Mouse (Mus musculus): ENCODE measurements around the gene Ctdspl.

Ctdspl gene

GRCm38 (mm10) chr9:119060701-119061100 is 134.4 kb downstream of the Ctdspl start:
- DNase-seq (ENCODE audit: low spot score) = no peak

- no peak for DNase-seq (ENCODE audit: low spot score)
Observed at GRCm38 (mm10) chr9:119063036-119063644, 136.9 kb downstream of the Ctdspl start.

GRCm38 (mm10) chr9:119064296-119064695 is 138.0 kb downstream of the Ctdspl start:
- DNase-seq (ENCODE audit: low spot score) = no peak

DNA sequence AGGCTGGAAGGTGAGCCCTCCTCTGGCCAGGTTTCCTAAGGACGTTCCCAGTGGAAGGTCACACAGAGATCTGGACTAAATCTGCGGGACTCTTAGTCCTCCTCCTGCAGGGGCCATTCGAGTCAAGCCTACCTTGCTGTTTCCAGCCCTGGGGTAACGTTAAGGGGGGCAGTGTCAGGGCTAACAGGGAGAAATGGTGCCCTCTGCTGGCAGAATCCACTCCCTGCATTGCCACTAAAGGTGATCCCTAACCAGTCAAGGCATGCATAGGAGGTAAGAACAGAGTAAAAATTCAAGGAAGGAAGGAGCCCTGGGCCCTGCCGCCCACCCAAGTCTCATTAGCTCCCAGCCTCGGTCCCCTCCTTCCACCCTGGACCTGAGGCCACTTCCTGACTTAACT is 141.3 kb downstream of the Ctdspl start:
- peak; percentile 52 for DNase-seq (ENCODE audit: low spot score)

- DNase-seq (ENCODE audit: low spot score) = no peak
Observed at GRCm38 (mm10) chr9:119068266-119068665, 142.0 kb downstream of the Ctdspl start.

- no peak for DNase-seq (ENCODE audit: low spot score)
Observed at GRCm38 (mm10) chr9:119070173-119070825, 144.0 kb downstream of the Ctdspl start.

GRCm38 (mm10) chr9:119071786-119072185 is 145.5 kb downstream of the Ctdspl start:
- no peak for DNase-seq (ENCODE audit: low spot score)

GRCm38 (mm10) chr9:119073184-119073895 is 147.1 kb downstream of the Ctdspl start:
- no peak for DNase-seq (ENCODE audit: low spot score)

- no peak for DNase-seq (ENCODE audit: low spot score)
Observed at GRCm38 (mm10) chr9:119075685-119076084, 149.4 kb downstream of the Ctdspl start.

DNA sequence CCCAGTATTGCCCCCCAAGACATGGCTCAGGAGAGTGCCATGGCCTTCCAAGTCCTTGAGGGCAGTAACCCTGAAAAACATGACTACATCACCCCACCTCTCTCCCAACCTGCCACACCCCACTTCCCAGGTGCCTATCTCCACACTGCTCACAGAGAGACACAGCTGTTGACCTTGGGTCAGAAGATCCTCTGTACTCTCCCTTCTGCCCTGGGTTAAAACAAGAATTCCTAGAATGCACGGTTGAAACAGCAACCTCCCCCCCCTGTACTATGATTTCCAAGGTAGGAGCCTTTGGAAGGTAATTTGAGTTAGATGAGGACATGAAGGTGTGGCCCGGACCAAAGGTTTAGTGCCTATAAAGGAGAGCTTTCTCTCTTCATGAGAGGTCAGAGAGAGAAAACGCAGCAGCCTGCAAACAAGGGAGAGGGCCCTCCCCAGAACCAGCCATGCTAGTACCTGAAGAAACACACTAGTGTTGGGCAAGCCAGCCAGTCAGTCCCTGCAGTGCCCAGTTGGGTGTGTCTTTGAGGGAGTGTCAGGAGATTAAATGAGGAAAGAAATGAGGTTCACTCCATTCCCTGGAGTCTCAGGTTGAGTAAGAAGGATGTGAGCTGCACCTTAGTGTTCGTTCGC is 153.9 kb downstream of the Ctdspl start:
- DNase-seq (ENCODE audit: low spot score) = peak; percentile 67

- DNase-seq (ENCODE audit: low spot score) = no peak
Observed at GRCm38 (mm10) chr9:119082039-119082438, 155.8 kb downstream of the Ctdspl start.

DNA sequence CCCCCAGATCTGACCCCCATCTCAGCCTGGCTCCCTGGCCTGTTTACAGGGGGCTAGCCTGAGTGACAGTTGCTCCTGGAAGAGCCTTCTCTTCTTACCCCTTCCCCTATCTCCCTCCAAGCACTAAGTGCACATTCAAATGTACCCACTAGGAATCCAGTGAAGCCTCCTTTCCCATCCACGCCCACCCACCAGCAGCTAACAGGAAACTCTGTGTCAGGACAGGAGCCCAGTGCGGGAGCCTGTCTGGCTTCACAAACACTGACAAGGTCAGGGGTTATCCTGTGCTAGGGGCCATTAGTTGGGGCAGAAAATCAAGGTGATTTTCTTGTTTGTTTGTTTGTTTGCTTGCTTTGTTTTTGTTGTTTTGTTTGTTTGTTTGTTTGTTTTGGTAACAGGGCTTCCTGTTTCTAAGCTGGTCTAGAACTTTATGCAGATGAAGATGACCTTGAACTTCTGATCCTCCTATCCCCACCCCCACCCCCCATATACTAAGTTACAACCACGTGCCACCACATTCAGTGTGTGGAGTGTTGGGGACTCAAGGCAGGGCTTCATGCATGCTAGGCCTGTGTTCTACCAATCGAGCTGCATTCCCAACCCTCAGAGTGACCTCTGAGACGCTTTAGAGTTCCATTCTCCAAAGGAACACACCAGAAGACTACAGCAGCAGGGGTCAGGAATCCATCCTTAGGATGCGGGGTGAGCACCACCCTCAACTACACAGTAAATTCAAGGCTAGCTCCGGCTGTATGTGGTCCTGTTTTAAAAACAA is 156.6 kb downstream of the Ctdspl start:
- DNase-seq (ENCODE audit: low spot score) = no peak

DNA sequence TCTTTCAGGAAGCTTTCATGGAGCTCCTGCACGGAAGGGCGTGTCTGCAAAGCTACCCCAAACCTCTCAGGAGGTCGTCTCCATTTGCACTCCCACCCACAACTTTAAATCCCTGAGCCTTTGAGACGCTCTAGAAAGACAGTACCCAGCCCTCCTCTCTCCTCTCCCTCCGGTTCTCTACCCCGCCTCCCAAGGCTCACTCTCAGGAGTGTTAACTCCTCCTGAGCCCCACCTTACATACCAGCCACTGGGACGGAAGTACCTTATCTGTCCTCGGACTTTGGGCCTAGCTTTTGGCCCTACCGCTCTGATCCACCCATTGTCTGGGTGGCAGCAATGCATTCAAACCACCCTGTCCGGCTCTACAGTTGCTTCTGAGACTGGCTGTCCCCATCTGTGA is 157.7 kb downstream of the Ctdspl start:
- DNase-seq (ENCODE audit: low spot score) = peak; percentile 59

- DNase-seq (ENCODE audit: low spot score) = no peak
Observed at GRCm38 (mm10) chr9:119086451-119086850, 160.2 kb downstream of the Ctdspl start.

DNA sequence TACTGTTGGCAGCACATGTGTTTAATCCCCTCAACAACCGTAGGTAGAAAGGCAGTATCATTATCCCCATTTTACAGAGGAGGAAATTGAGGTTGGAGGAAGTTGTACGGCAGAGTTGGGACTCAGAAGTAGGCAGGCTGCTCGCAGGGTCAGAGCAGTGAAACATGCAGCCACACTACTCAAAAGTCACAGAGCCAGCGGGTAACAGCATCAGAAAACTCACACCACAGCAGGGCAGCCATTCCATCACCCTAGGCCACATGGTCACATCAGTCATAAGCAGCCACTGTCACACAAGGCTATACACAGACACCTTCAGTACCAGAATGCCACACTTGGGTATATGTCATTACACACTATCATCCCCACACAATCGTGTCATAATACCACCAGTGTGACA is 161.1 kb downstream of the Ctdspl start:
- DNase-seq (ENCODE audit: low spot score) = no peak

- peak; percentile 98 for DNase-seq (ENCODE audit: low spot score)
Observed at GRCm38 (mm10) chr9:119088148-119088801, 162.0 kb downstream of the Ctdspl start.

DNA sequence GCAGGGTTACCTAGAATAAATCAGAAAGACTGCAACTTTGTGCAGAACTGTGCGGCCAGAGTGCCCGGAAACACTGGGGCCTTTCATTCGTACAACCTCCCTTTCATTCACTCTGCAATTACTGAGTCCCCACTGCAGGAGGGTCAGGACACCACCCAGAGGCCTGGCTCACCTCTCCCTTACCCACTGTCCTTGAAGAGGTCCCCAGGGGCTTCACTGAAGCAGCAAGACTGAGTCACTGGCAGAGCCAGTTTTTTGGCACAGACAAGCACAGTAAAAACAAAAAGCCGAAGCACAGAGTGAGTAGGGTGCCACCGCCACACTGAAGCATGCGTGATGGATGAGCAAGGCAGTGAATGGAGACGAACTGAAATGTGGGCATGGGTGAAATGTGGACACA is 163.2 kb downstream of the Ctdspl start:
- DNase-seq (ENCODE audit: low spot score) = no peak

DNA sequence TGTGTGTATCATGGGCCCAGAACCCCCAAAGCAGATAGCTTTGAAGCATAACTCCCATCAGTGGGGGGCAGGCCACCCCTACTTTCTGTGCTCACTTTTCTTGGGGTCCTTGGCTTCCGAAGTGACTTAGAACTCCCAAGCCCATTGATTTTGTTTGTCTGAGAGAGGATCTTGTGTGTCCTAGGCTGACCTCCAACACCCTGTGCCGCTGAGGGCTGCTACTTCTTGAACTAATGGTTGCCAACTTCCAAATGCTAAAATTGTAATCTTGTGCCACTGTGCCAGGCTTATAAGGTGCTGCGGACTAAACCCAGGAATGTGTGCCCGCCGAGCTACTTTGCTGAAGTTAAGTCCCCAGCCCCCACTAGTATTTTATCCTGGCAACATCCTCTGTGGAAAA is 164.2 kb downstream of the Ctdspl start:
- DNase-seq (ENCODE audit: low spot score) = no peak

DNA sequence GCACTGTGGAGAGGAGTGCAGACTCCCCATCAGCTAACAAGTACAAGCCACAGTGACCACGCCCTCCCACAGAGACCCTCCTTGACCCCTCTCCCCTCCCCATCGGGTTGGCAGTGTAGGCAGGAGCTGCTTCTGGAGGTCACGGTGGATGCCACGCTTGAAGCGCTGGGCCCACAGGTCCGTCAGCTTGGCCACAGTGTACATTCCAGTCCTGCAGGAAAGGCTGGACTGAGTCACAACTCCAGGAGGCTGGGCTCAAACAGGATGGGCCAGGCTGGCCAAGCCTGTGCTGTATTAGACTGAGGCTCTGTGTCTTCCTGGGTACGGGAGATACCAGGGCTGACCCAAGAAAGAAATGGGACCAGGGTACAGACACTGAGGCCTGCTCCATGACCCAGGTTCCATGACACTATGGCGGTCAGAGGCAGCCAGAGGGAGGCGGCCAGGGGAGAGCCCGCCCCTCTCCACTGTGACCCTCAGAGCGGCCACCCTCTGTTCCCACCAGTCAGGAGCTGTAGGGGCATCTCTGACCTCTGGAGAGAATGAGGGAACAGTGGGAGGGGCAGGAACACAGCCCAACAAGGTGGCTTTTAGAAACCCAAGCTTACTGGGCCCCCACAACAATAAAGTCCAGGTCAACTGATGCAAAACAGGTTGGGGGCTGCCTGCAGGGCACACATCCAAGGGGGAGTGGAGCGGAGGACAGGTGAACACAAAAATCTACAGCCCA is 165.5 kb downstream of the Ctdspl start:
- no peak for DNase-seq (ENCODE audit: low spot score)

DNA sequence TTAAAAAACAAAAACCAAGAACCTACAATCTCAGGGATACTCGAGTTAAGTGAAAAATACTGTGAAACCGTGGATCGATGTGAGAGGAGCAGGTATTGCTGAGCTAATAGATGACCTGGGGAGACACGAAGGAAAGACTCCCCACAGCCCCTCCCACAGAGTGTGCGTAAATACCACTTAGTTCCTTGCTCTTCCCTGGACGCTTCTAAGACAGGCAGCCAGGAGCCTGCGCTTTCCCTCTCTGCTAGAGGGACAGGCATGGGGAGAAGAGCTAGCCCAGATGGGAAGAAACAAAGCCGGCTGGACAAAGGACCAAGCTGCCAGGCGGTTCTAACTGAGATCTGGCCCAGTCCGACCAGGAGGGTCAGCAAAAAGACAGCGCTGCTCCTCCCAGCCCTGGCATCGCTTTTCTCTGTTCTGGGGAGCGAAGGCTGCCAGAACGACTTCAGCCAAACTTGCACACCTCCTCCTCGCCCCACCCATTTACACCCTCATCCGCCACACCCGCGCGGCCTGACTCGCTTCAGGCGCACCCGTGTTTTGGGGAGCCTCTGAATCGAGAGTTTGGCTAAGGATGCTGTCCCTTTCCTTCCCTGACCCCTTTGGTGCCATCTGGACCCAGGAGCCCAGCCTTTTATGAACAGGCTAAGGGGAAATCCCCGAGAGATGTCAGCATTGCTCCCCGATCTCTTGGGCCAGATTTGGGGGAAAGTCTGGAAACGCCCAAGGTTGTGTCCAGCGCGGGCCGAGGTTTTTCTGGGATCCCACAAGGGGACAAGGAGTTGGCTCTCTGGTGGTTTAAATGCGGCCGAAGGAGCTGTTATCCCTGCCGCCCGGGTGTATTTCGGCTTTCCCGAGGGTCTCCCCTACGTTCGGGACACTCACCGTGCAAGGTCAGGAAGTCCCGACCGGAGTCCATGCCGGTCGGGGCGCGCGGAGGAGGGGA is 166.5 kb downstream of the Ctdspl start:
- DNase-seq (ENCODE audit: low spot score) = no peak
